Mouse (Mus musculus): Measurements from ENCODE around the gene Tmem35b.
A peak's percentile ranks its signal among the peaks of the same experiment; 100 is the strongest.
"Not testable (repeated sequence)": the region's sequence is repeated elsewhere in the genome, so short reads cannot be mapped to it uniquely, and the experiment has no call there.

The Tmem35b gene

GRCm38 (mm10) chr4:127123391-127123790 is at the start of gene Tmem35b:
TSS of gene Tmem35b (plus strand) at chr4:127123691.
- DNase-seq = no peak

GRCm38 (mm10) chr4:127074915-127075314 is 48.6 kb upstream of the Tmem35b start:
- DNase-seq = no peak

- peak; percentile 94 to 96 for DNase-seq
Observed at GRCm38 (mm10) chr4:127076875-127077548, 46.5 kb upstream of the Tmem35b start, which contains the start of gene Zmym6. TSS of gene Zmym6 (plus strand) at chr4:127077383.

- DNase-seq = no peak
Observed at GRCm38 (mm10) chr4:127080806-127081205, 42.7 kb upstream of the Tmem35b start.

- DNase-seq = no peak
Observed at GRCm38 (mm10) chr4:127083131-127083530, 40.4 kb upstream of the Tmem35b start.

- no peak for DNase-seq
Observed at GRCm38 (mm10) chr4:127085761-127086160, 37.7 kb upstream of the Tmem35b start.

- no peak for DNase-seq
Observed at GRCm38 (mm10) chr4:127091188-127091587, 32.3 kb upstream of the Tmem35b start.

- DNase-seq = no peak
Observed at GRCm38 (mm10) chr4:127095090-127095489, 28.4 kb upstream of the Tmem35b start.

- DNase-seq = not testable (repeated sequence)
Observed at GRCm38 (mm10) chr4:127099552-127099951, 23.9 kb upstream of the Tmem35b start.

GRCm38 (mm10) chr4:127107566-127107965 is 15.9 kb upstream of the Tmem35b start:
- no peak for DNase-seq

GRCm38 (mm10) chr4:127110570-127110969 is 12.9 kb upstream of the Tmem35b start:
- DNase-seq = peak; percentile 45 to 68

- DNase-seq = no peak
Observed at GRCm38 (mm10) chr4:127124331-127124730, 840 bp downstream of the Tmem35b start.

GRCm38 (mm10) chr4:127125834-127126463 is 2.5 kb downstream of the Tmem35b start:
- DNase-seq = peak; percentile 85 to 93

- DNase-seq = no peak
Observed at GRCm38 (mm10) chr4:127134687-127135086, 11.2 kb downstream of the Tmem35b start.

GRCm38 (mm10) chr4:127137591-127137990 is 14.1 kb downstream of the Tmem35b start:
- DNase-seq = no peak

GRCm38 (mm10) chr4:127138486-127138885 is 15.0 kb downstream of the Tmem35b start:
- DNase-seq = no peak

GRCm38 (mm10) chr4:127150031-127150430 is 26.5 kb downstream of the Tmem35b start:
- no peak for DNase-seq

GRCm38 (mm10) chr4:127153345-127153744 is 29.9 kb downstream of the Tmem35b start:
- DNase-seq = no peak

- no peak for DNase-seq
Observed at GRCm38 (mm10) chr4:127155757-127156156, 32.3 kb downstream of the Tmem35b start.

- no peak for DNase-seq
Observed at GRCm38 (mm10) chr4:127157746-127158145, 34.3 kb downstream of the Tmem35b start.

GRCm38 (mm10) chr4:127163926-127164325 is 40.4 kb downstream of the Tmem35b start:
- DNase-seq = no peak

- no peak for DNase-seq
Observed at GRCm38 (mm10) chr4:127167096-127167495, 43.6 kb downstream of the Tmem35b start.

- DNase-seq = no peak
Observed at GRCm38 (mm10) chr4:127167731-127168130, 44.2 kb downstream of the Tmem35b start.

- peak; percentile 8 to 13 for DNase-seq
Observed at GRCm38 (mm10) chr4:127168211-127168913, 44.9 kb downstream of the Tmem35b start.

Data from lung, adult 18-20 months (tissue).